Mouse (Mus musculus): ENCODE measurements around the gene Vmn2r100.

Gene Vmn2r100

GRCm38 (mm10) chr17:19504432-19504831 is at the start of gene Vmn2r100:
Gene Vmn2r100 (plus strand): TSS chr17:19504732.
- no peak for DNase-seq (ENCODE audit: low spot score)

DNA sequence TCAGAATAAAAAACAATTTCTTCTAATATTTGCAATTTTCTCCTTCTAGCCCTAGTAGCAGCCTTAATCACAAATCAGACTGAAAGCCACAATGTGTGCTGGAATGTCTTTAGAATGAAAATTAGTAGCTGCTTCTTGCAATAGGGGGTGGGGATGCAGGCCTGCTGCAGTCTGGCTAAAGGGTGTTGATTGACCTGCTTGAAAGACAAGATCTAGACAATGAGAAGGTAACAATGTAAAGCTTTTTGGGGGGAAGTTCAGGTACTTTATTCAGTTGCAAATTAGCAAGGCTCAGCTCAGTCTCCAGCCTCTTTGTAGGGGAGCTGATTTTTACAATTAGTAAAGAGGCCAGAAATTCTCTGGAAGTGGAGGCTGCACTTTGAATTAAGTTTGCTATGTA is 21.7 kb upstream of the Vmn2r100 start:
- DNase-seq (ENCODE audit: low spot score), result no peak

DNA sequence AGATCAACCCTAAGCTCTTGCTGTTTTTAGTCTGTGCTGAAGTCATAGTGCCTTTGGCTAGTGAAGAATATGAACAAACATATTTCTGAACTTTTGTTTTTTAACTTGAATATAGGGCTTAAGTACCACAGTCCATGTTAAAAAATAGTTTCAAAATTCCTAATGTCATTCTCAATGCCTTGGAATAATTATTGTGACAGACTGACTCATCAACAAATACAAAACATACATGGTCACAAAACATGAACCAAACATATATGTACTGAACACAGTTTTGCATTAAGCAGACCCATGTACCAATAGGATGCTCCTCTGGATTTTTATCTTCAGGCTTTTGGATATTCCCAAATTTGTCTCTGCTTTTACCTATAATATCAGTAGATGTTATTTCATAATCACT is 72.4 kb downstream of the Vmn2r100 start, which contains the start of gene Vmn2r101:
Gene Vmn2r101, plus strand, starts transcription at position 301 of the 400 bp plus-strand sequence.
- no peak for DNase-seq (ENCODE audit: low spot score)

Measured in ovary, postnatal 10 days (tissue).